Comparison of ENCODE assay signal across 8 mouse cellular contexts in genomic region chr1:194746332-194747249, GRCm38 (mm10).
DNase-seq lines count a peak whose midpoint lies in the region; ATAC-seq and TF ChIP-seq lines count a peak whose summit lies in the region.

No protein-coding gene starts in this region.

- TF ChIP-seq POLR2A in bone marrow macrophage, adult 2 months (IDR thresholded peaks at IDR 0.05; ENCODE audit: borderline replicate concordance, low read depth, low read length): no peak

- H3K27ac ChIP-seq in ES-E14 (ENCODE audit: insufficient read depth, low read depth, low read length, poor library complexity, severe bottlenecking): no peak overlapping the region
- peak overlapping the region; percentile 99 for H3K27ac ChIP-seq in bone marrow macrophage, adult 2 months (ENCODE audit: insufficient read depth, low read depth, low read length)
- H3K27ac ChIP-seq in forebrain, embryonic 14.5 days (ENCODE audit: low read depth, low read length): peak overlapping the region; percentile 70
- no peak overlapping the region; the same call in 1 of the 2 replicates for H3K27ac ChIP-seq in hindbrain, embryonic 11.5 days (ENCODE audit: low read depth, low read length)
- H3K27ac ChIP-seq in lung, postnatal 0 days (ENCODE audit: low read length): no peak overlapping the region

- in situ Hi-C loops in ES-E14 (cut with MboI; ENCODE audit: low sequenced_read_pairs in 2 of 2, unreplicated experiment in 2 of 2): no loop called here

- peak; percentile 15 for DNase-seq in ES-E14 (ENCODE audit: low read depth, low spot score)
- DNase-seq in forebrain, embryonic 14.5 days (ENCODE audit: low spot score): peak; percentile 97
- peak; percentile 54 for DNase-seq in hindbrain, embryonic 11.5 days (ENCODE audit: low spot score)
- peak; percentile 51 to 61 for DNase-seq in layer of hippocampus, adult 8-10 months (ENCODE audit: low spot score in 2 of 2)
- DNase-seq in lung, postnatal 0 days (ENCODE audit: low spot score): peak; percentile 76
- peak; percentile 85 to 88 for DNase-seq in right cerebral cortex, postnatal 10 days (ENCODE audit: low spot score in 2 of 2)

- ATAC-seq in forebrain, embryonic 14.5 days: peak; percentile 93
- ATAC-seq in hindbrain, embryonic 11.5 days (ENCODE audit: low FRiP score): peak; percentile 86
- ATAC-seq in lung, postnatal 0 days: peak; percentile 78
- no peak for ATAC-seq in megakaryocyte, adult 5-6 weeks (ENCODE audit: poor library complexity, severe bottlenecking)

- TF ChIP-seq CTCF in bone marrow macrophage, adult 2 months (IDR thresholded peaks at IDR 0.05; ENCODE audit: low read depth, low read length): no peak
- TF ChIP-seq CTCF in lung, postnatal 0 days (IDR thresholded peaks at IDR 0.05): no peak

- H3K4me2 ChIP-seq in forebrain, embryonic 14.5 days (ENCODE audit: low read length): no peak overlapping the region
- H3K4me2 ChIP-seq in hindbrain, embryonic 11.5 days (replicated peaks; ENCODE audit: low read depth, low read length): no peak overlapping the region
- no peak overlapping the region for H3K4me2 ChIP-seq in lung, postnatal 0 days (replicated peaks; ENCODE audit: low read depth, low read length)

- H3K4me1 ChIP-seq in ES-E14 (ENCODE audit: control insufficient read depth in 2 of 2, insufficient read depth in 2 of 2, low read length in 2 of 2, poor library complexity in 1 of 2): peaks cover 2 to 4% of the 10 kb centered on the region in 2 experiments; a peak in 2 of 4 replicates
- H3K4me1 ChIP-seq in bone marrow macrophage, adult 2 months (ENCODE audit: control insufficient read depth, insufficient read depth, low read length): peaks cover 45% of the 10 kb centered on the region
- H3K4me1 ChIP-seq in forebrain, embryonic 14.5 days (ENCODE audit: control insufficient read depth, insufficient read depth, low read length): peaks cover 40% of the 10 kb centered on the region
- H3K4me1 ChIP-seq in hindbrain, embryonic 11.5 days (replicated peaks; ENCODE audit: control insufficient read depth, insufficient read depth, low read length): no peaks in the 10 kb centered on the region
- no peaks in the 10 kb centered on the region; the same call in 1 of the 2 replicates for H3K4me1 ChIP-seq in lung, postnatal 0 days (ENCODE audit: insufficient read depth, low read depth, low read length)

- no peaks in the 10 kb centered on the region for H3K27me3 ChIP-seq in forebrain, embryonic 14.5 days (replicated peaks; ENCODE audit: control insufficient read depth, insufficient read depth, low read length)
- no peaks in the 10 kb centered on the region for H3K27me3 ChIP-seq in hindbrain, embryonic 11.5 days (ENCODE audit: control insufficient read depth, insufficient read depth, low read length)
- no peaks in the 10 kb centered on the region for H3K27me3 ChIP-seq in lung, postnatal 0 days (replicated peaks; ENCODE audit: insufficient read depth, low read length)

- 7% methylated on average over 6 of the region's 6 CpGs for WGBS in forebrain, embryonic 14.5 days
- 23% methylated on average over 6 of the region's 6 CpGs for WGBS in hindbrain, embryonic 11.5 days
- 33% methylated on average over 6 of the region's 6 CpGs for WGBS in lung, postnatal 0 days

- H3K9me3 ChIP-seq in ES-E14 (ENCODE audit: control insufficient read depth, insufficient read depth, low read depth, low read length): no peaks in the 10 kb centered on the region
- H3K9me3 ChIP-seq in forebrain, embryonic 14.5 days (replicated peaks; ENCODE audit: control insufficient read depth, low read length): no peaks in the 10 kb centered on the region
- no peaks in the 10 kb centered on the region for H3K9me3 ChIP-seq in hindbrain, embryonic 11.5 days (ENCODE audit: control insufficient read depth, low read length)
- no peaks in the 10 kb centered on the region for H3K9me3 ChIP-seq in lung, postnatal 0 days (ENCODE audit: low read length)

- H3K9ac ChIP-seq in ES-E14 (ENCODE audit: insufficient read depth, low read depth, low read length, poor library complexity, severe bottlenecking): no peak overlapping the region
- H3K9ac ChIP-seq in forebrain, embryonic 14.5 days (ENCODE audit: low read length): no peak overlapping the region
- no peak overlapping the region for H3K9ac ChIP-seq in hindbrain, embryonic 11.5 days (ENCODE audit: low read depth, low read length)
- H3K9ac ChIP-seq in lung, postnatal 0 days (replicated peaks; ENCODE audit: low read depth): no peak overlapping the region

- no peak for TF ChIP-seq EP300 in lung, postnatal 0 days (IDR thresholded peaks at IDR 0.05)

- no peak overlapping the region for H3K4me3 ChIP-seq in ES-E14 (ENCODE audit: insufficient read depth in 1 of 2, low read depth in 1 of 2, low read length in 2 of 2, poor library complexity in 1 of 2, severe bottlenecking in 1 of 2)
- no peak overlapping the region for H3K4me3 ChIP-seq in bone marrow macrophage, adult 2 months (ENCODE audit: insufficient read depth, low read length)
- no peak overlapping the region for H3K4me3 ChIP-seq in forebrain, embryonic 14.5 days (ENCODE audit: low read depth, low read length)
- no peak overlapping the region for H3K4me3 ChIP-seq in hindbrain, embryonic 11.5 days (ENCODE audit: low read depth, low read length)
- H3K4me3 ChIP-seq in lung, postnatal 0 days (ENCODE audit: low read depth, low read length): no peak overlapping the region

- H3K36me3 ChIP-seq in ES-E14 (ENCODE audit: control insufficient read depth, insufficient read depth, low read length, poor library complexity, severe bottlenecking): no peaks in the 10 kb centered on the region
- H3K36me3 ChIP-seq in forebrain, embryonic 14.5 days (ENCODE audit: control insufficient read depth, insufficient read depth, low read length): peaks cover 33% of the 10 kb centered on the region
- H3K36me3 ChIP-seq in hindbrain, embryonic 11.5 days (ENCODE audit: control insufficient read depth, insufficient read depth, low read length): no peaks in the 10 kb centered on the region
- peaks cover 8% of the 10 kb centered on the region; the same call in 1 of the 2 replicates for H3K36me3 ChIP-seq in lung, postnatal 0 days (ENCODE audit: insufficient read depth, low read length)

TF ChIP-seq in ES-E14, 5 proteins besides CTCF, POLR2A, EP300 and RAD21:
- no peak for TF ChIP-seq ZC3H11A (IDR thresholded peaks at IDR 0.05; ENCODE audit: borderline replicate concordance, low read depth, low read length)
- no peak for TF ChIP-seq MAFK (IDR thresholded peaks at IDR 0.05; ENCODE audit: insufficient read depth, low read depth, low read length)
- TF ChIP-seq CHD2 (IDR thresholded peaks at IDR 0.05; ENCODE audit: low read depth, low read length): no peak
- TF ChIP-seq HCFC1 (IDR thresholded peaks at IDR 0.05; ENCODE audit: borderline replicate concordance, insufficient read depth, low read length): no peak
- TF ChIP-seq ZNF384 (IDR thresholded peaks at IDR 0.05; ENCODE audit: low read depth, low read length): no peak
TF ChIP-seq in ES-E14: peak in this region for 0.

Comparison
In these comparisons a context has a peak if more than half of its experiments do, and no peak if none do; other contexts are left out.
1. DNase-seq: peak in every context shown above with its lines; median percentile 97 in forebrain, embryonic 14.5 days; 86 in right cerebral cortex, postnatal 10 days; 76 in lung, postnatal 0 days; 56 in layer of hippocampus, adult 8-10 months; 54 in hindbrain, embryonic 11.5 days; 15 in ES-E14.
2. H3K27ac ChIP-seq: peak in bone marrow macrophage, adult 2 months (single experiment) and forebrain, embryonic 14.5 days (single experiment); none in ES-E14 (single experiment), hindbrain, embryonic 11.5 days (single experiment) and lung, postnatal 0 days (single experiment).